Mouse (Mus musculus): ENCODE results near the gene Bysl. TPM values are rescaled to one million over a fixed set of nuclear protein-coding genes. Genes with fewer than 3 reads are reported as not detected.
A peak's percentile ranks its signal among the peaks of the same experiment; 100 is the strongest.
"Not testable (repeated sequence)": the region's sequence is repeated elsewhere in the genome, so short reads cannot be mapped to it uniquely, and the experiment has no call there.

Gene Bysl
- total RNA-seq, 2 experiments from 2014 or later: 15.3 to 15.7 TPM

DNA sequence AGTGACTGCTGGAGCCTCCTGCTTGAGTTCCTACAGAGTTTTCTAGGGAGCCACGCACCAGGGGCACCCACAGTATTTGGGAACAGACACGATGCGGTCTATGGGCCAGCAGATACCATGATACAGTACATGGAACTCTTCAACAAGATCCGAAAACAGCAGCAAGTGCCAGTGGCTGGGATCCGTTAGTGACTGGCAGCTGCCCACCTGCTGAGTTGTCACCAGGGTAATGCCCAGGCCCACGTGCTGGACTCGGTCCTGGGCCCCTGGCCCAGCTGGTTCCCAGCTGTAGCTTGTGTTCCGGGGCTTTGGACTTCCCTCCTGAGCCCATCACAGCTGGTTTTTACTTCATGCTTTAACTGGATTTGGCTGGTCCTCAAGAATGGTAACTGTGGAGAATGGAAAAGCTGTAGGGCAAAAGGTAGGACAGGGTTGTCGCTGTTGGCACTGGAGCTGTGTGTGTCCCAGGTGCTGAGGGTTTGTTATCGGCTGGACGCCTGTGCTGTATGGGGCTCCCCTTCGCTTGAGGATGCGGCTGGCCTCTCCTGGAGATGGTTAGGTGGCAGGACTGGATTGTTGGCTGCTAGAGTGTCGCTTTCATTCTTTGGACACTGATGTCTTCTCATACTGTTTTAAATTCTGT is 11.7 kb upstream of the Bysl start:
- DNase-seq (ENCODE audit: low spot score in 2 of 2): peak in 1 of 2 experiments; percentile 48

GRCm38 (mm10) chr17:47618556-47619311 is 7.4 kb upstream of the Bysl start:
- DNase-seq (ENCODE audit: low spot score in 2 of 2): no peak

- no peak for DNase-seq (ENCODE audit: low spot score in 2 of 2)
These were observed 6.5 kb upstream of the Bysl start for GRCm38 (mm10) chr17:47617605-47618307.

DNA sequence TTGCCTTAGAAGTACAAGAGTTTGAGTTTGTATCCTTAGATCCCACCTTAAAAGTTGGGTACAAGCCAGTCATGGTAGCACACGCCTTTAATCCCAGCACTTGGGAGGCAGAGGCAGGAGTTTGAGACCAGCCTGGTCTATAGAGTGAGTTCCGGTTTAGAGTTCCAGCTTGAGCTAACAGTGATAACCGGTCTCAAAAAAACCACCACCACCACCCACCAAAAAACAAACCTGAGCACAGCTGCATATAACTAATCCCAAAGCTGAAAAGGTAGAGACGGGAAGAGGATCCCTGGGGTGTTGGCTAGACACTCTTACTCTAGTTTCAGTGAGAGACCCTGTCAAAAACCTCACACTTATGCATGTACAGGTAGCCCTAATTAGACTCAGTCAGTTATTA is 5.4 kb upstream of the Bysl start:
- DNase-seq (ENCODE audit: low spot score in 2 of 2): no peak

DNA sequence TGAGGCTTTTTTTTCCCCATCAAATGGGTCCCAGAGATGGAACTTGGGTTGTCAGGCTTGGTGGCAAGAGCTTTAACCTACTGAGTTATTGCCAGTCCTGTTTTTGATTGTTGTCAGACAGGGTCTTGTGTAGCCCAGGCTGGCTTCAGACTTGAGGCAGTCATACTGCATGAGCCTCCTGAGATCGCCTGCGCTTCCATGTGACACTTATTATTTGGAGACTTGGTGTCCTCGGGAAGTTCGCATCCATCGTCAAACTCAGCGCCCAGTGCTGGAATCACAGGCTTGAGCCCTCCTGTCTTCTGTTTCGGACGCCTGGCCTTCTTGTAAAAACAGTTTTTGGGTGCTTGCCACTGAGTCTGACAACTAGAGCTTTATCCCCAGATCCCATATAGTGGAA is 4.8 kb upstream of the Bysl start:
- DNase-seq (ENCODE audit: low spot score in 2 of 2): no peak

DNA sequence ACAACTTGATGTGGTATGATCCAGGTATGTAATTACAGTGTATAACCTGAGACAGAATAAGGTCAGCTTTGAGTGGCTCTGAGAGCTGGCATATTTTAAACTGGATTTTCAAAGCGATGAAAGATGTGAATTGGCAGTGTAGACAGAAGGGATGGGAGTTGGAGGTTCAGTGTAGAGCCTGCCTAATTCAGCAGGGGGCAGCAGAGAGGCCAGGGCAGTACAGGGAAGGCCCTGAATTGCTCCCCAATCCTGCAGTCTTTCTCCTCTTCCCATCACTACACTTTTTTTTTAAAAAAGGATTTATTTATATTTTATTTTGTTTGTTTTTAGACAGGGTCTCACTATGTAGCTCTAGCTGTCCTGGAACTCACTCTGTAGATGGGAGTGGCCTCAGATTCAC is 2.7 kb upstream of the Bysl start:
- DNase-seq (ENCODE audit: low spot score in 2 of 2): no peak

DNA sequence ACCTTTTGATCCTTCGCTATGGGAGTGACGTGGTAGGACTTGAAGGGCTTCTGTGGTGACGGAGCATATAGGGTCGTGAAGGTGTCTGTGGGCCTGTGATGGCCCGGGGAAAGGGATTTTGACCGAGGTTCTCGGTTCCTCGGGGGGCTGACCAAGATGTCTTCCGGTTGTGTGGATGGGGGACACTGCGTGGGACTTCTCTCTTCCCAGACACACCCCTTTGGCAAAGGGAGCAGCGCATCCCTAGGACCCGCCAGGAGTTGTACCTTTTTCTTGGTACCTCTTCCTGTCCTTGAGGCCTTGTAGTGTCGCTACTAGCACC is 330 bp upstream of the Bysl start:
- DNase-seq (ENCODE audit: low spot score in 2 of 2): no peak

DNA sequence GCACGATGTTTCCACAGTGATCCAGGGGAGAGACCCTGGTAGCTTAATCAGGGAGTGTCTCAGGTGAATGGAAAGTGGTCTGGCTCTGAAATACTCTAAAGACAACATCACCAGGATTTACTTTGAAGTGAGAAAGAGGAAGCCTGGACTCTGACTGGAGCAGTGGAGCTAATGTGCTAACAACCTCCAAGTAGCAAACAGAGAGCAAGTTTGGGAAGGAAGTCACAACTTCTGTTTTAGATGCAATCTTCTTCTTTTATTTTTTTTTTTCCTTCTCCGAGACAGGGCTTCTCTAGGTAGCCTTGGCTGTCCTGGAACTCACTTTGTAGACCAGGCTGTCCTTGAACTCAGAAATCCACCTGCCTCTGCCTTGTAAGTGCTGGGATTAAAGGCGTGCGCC is 2.1 kb downstream of the Bysl start:
- DNase-seq (ENCODE audit: low spot score in 2 of 2): no peak

DNA sequence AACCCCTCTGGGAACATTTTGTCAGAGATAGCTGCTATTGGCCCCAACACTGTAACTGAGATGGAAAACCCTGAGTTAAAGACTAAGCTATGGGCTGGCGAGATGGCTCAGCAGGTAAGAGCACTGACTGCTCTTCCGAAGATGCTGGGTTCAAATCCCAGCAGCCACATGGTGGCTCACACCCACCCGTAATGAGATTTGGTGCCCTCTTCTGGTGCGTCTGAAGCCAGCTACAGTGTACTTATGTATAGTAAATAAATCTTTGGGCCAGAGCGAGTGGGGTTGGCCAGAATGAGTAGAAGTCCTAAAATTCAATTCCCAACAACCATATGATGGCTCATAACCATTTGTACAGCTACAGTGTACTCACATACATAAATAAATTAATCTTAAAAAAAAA is 5.1 kb downstream of the Bysl start:
- DNase-seq (ENCODE audit: low spot score in 2 of 2): no peak

DNA sequence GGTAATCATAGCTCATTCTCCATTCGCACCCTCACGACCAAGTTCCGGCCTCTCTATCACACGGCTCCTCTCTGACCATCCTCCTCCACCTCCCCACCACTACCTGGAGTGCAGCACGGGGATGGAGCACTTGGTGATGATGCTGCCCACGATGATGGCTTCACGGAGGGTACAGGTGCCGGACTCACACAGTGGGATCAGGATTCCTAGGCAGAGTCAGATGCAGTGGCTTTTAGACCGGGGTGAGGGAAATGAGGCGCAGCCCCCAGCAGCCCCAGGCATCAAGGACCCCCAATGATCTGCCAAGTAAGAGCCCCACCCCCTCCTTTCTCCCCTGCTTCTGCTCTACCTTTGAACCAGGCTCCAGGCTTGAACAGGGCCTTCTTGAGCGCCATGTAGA is 9.0 kb downstream of the Bysl start:
- DNase-seq (ENCODE audit: low spot score in 2 of 2): no peak

DNA sequence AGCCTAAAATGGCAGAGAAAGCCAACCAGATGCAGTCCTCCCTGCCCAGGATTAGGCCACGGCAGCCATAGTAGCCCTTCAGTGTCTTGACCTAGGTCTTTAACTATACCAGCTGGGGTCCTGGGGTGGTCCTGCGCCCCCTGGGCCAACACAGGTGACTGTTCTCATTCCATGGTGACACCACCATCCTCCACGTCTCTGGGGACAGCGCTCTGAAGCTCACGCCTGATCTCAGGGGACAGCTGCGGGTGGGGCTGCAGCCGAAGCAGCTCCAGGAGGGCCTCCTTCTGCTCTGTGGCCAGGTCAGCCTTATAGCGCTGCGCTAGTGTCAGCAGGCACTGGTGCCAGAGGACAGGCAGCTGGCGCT is 9.9 kb downstream of the Bysl start:
- no peak for DNase-seq (ENCODE audit: low spot score in 2 of 2)

DNA sequence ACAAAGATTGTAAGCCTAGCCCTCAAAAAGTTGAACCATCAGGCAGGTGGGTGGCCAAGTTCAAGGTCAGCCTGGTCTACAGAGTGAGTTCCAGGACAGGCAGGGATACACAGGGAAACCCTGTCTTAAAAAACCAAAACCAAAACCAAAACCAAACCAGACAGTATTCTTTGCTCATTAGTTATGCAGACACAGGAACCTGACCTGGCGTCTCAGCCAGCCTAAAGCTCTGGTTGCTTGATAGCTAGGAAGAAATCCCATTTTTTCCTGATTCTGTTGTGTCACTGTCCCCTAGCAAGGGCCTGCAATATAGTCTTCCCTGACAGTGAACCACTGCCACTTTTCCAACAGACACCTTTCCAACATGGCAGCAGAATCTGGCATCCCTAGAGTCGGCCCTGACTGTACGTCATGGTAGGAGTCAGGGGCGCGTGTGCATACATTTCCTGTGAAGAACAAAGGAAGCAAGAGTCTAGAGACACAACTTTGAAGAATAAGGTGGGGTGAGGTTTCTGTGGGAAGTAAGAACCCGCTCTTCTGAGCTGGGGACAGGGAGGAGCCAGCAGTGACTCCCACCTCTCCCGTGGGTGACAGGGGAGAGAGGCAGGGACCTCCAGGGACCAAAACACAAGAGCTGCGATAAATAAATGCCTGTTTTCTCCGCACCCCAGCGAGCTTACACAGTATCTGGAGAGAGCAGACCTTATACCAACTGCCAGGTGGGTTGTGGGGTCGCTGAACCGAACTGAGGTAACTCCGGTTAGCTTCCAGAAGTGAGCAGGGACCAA is 10.5 kb downstream of the Bysl start:
- no peak for DNase-seq (ENCODE audit: low spot score in 2 of 2)

GRCm38 (mm10) chr17:47599511-47600297 is 11.6 kb downstream of the Bysl start:
- no peak for DNase-seq (ENCODE audit: low spot score in 2 of 2)

DNA sequence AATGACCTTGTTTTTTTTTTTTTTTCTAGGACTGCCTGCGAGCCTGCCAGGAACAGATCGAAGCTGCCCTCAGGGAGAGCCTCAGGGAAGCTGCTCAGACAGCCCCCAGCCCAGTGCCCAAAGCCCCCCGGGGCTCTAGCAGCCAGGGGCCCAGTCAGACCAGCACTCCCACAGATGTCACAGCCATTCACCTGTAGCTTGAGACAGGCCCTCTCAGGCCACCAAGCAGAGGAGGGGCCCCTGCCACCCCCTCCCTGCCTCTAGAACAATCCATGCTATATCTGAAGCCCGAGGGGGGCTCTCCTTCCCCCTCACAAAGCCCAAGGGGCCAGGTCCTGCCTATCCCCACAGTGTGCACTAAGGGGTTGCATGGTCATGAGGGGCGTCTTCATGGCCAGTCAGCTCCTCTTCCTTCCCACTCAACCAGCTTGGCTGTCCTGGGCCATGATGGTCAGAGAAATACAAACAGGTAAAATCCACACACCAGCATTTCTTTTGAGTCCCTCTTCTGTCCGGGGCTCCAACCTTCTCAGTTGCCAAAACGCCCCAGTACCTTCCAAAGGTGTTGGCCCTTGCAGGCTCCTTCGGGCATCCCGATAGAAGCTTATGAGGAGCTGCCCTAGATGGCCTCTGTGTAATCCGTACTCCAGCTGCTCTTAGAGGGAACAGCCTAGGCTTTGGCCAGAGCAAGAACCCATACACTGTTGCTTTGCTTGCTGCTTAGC is 12.6 kb downstream of the Bysl start:
- not testable (repeated sequence) for DNase-seq (ENCODE audit: low spot score in 2 of 2)

- peak in 1 of 2 experiments; percentile 44 for DNase-seq (ENCODE audit: low spot score in 2 of 2)
These were observed 13.3 kb downstream of the Bysl start for GRCm38 (mm10) chr17:47597838-47598579.

- DNase-seq (ENCODE audit: low spot score in 2 of 2): peak in 1 of 2 experiments; percentile 25
These were observed 14.0 kb downstream of the Bysl start for GRCm38 (mm10) chr17:47597261-47597660.

DNA sequence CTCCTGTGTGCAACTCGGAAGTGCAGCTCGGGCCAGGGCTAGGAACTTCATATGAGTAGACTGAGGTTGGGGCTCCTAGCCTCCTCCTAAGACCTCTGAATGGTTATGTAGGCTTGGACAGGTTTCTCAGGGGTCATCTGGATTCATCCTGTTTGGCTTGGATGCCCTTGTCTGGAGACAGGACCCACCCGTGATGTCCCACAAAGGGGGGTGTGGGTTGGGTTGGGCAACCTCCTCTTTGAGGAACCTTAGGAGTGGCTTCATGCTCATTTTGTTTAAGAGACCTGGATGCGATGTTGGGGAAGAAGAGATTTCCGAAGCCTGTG is 14.5 kb downstream of the Bysl start:
- DNase-seq (ENCODE audit: low spot score in 2 of 2): no peak

DNA sequence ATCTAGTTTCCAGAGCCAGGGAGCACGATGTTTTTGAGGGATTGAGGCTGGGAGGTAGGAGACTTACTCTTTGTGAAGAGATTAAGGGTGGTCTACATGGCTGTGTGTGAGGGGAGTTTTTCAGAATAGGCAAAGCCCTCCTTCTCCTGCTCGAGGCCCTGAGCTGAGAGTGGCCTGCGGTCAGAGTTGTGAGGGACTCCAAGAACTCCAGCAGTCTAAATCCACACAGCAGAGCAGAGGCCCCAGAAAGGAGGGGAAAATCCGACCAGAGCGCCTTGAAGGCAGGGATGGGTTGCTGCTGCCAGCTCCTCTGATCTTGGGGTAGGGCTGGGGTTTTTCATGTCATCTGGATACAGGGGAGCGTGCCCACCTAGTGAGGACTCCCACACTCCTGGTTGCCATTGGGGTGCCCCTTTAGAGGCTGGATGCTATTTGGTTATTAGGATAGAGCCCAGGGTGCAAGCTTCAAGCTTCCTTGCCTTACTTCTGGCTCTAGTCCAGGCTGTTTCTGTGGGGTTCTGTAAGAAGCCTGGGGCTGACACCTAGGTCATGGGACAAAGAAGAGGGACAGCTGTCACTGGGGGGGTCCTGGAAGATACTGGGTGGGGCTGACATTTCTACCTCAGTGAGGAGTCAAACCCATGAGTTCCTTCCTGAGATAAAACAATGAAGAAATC is 15.0 kb downstream of the Bysl start:
- peak in 1 of 2 experiments; percentile 35 for DNase-seq (ENCODE audit: low spot score in 2 of 2)
